Mouse (Mus musculus) adrenal gland, adult 18-20 months (tissue): ENCODE measurements around the gene Col15a1. TPM values are rescaled to one million over a fixed set of nuclear protein-coding genes. Genes with fewer than 3 reads are reported as not detected.

ENCODE experiments used
- DNase-seq, 2 experiments: peaks; one replicate each; pipeline ENCODE4 v3.0.0; 2021 to 2022; ENCODE audit warnings: low spot score in 2 of 2
- total RNA-seq, 2 experiments: library from RNA; stranded (reverse); gene quantifications; 1 replicate in 1 of 2; 2 replicates in 1 of 2; pipeline ENCODE4 v1.2.3; 2021

Col15a1 gene
- total RNA-seq, 2 experiments from 2014 or later: 16.7 to 53.8 TPM

DNA sequence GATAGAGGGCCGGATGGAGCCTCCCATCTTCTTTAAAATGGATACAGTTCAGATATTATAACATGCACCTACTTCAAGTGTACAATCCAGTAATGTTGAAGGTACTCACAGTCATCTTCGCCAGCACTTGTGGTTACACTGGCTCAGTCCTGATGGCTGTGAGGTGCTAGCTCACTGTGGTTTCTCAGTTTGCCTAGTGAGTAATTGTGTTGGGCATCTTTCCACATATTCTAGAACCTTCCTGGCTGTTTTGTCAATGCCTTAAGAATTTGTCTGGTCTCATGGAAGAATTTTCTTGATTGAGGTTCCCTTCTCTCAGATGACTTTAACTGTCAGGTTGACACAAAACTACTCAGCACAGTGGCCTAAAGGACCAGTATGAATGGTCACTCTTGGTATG lies 92.7 kb downstream of the Col15a1 start:
- DNase-seq: no peak

GRCm38 (mm10) chr4:47302610-47303009 lies 94.6 kb downstream of the Col15a1 start:
- no peak for DNase-seq

GRCm38 (mm10) chr4:47303340-47303998 lies 95.5 kb downstream of the Col15a1 start:
- no peak for DNase-seq

GRCm38 (mm10) chr4:47309886-47310625 lies 102.1 kb downstream of the Col15a1 start:
- no peak for DNase-seq

DNA sequence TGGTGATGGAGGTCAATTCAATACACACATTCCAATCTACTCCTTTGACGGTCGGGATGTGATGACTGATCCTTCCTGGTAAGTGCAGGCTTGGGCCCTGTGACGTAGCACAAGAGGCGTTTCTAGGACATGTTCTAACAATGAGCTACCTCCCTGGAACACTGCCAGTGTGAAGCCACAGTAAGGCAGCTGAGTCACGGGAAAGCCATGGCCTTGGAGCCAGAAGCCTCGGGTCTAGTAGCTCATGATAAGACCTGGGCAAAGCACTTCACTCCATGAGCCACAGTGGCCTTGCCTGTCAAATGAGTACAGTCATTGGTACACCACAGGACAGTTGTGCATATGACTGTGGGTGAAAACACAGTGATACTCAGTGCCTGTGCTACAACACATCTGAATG lies 102.9 kb downstream of the Col15a1 start:
- peak; percentile 62 to 83 for DNase-seq

- DNase-seq: no peak
Observed at GRCm38 (mm10) chr4:47311467-47311866, 103.5 kb downstream of the Col15a1 start.

- no peak for DNase-seq
Observed at GRCm38 (mm10) chr4:47311929-47312328, 104.0 kb downstream of the Col15a1 start.

- DNase-seq: no peak
Observed at GRCm38 (mm10) chr4:47312676-47313075, 104.7 kb downstream of the Col15a1 start.

GRCm38 (mm10) chr4:47313710-47314410 lies 105.9 kb downstream of the Col15a1 start:
- no peak for DNase-seq

DNA sequence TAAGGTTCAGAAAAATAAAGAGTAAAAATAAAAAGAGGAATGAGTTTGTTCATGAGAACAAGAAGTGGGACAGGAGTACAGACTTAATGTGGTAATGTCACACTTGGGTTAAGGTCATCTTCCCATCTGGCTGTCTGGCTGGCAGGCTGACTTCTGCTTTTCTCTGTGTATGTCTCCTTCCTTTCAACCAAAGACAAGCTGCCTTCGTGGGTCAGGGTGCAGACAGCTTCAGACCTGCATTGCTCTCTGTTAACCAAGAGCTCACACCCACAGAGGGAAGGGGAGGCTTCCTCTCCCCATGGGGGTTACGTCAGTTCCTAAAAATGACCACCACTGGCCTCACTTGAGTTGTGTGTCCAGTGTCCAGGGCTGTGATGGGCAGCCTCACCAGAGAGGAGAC lies 107.5 kb downstream of the Col15a1 start:
- no peak for DNase-seq

DNA sequence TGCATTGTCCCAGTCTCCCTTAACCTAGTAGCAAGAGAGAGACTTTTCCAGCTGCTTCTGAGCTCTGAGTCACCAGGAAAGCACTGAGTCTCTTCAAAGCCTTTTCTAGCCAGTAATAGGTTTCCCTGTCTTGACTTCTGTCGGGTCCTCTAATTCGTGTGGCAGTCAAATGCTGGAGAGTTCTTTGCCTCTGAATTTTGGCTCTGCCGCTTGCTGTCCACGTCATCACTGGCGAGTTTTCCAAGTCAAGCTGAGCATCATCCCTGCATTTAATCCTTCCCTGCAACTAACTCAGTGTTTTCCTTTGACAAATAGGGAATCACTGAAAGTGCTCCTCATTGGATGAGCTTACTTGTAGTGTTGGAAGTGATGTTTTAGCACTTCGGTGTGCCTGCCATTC lies 108.5 kb downstream of the Col15a1 start:
- DNase-seq: no peak

DNA sequence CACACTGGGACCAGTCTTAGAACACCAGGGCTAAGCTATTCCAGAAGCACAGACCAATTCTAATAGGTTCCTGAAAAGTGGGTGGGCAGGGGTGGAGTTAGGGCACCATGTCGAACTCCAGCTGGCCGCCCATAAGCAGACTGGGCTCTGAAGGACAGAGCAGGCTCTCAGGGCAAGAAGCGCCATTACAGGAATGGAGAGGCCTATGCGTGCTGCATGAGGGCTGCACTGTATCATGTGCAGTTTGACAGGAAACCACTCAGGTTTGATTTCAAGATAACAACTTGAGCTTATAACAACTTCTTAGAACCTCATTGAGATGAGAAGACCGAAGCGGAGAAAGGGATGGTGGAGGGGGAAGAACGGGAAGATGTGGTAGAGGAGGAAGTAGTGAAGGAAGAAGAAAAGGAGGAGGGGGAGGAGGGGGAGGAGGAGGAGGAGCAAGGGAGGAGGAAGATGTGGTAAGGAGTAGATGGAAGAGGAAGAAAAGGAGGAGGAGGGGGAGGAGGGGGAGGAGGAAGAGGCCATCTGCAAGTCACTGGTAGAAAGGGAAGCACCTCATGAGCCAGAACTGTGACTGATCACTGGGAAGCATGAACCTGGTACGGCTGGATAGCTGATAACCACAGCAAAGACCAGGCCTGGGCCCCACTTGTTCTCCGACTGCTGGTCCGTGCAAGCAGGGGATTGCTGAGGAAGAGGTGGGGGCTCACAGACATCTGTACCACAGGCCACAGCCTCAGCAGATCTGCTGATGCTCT lies 111.8 kb downstream of the Col15a1 start:
- DNase-seq: no peak

GRCm38 (mm10) chr4:47322315-47322714 lies 114.4 kb downstream of the Col15a1 start:
- DNase-seq: no peak

DNA sequence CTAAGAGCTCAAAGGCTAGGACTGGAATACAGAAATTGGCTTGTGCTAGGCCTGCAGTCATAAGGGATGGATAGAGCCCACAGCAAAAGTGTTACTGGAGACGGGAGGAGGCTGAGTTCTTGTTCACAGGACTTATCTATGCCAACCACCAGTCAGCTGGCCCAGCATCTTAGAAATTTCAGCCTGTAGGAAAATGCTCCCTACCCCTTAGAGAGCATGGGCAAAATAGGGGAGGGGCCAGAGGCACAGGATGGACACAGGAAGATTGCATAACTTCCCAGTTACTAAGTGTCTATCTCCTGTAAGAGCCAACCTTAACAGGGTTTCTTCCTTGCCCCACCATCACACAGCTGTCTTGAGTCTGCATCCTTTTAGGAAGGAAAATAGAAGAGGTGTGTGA lies 116.2 kb downstream of the Col15a1 start:
- DNase-seq: no peak

GRCm38 (mm10) chr4:47327782-47328181 lies 119.8 kb downstream of the Col15a1 start:
- DNase-seq: no peak

DNA sequence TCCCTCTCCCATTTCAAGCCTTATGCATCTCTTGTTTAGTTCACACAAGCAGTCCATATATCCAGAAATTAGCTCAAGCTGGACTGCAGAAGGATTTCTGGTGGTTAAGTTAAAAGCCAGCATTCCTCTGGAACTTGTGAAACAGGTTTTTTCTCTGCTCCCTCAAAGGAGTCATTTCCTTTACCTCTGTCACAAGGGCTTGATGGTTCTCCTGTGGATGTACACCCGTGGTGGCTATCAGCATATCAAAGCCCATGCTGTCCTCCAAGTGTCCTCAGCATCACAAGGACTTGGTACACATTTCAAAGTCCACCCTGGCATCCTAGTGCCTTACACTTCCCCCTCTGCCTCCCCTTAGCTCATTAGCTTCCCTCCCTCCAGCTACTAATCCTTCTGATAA lies 121.3 kb downstream of the Col15a1 start:
- no peak for DNase-seq

DNA sequence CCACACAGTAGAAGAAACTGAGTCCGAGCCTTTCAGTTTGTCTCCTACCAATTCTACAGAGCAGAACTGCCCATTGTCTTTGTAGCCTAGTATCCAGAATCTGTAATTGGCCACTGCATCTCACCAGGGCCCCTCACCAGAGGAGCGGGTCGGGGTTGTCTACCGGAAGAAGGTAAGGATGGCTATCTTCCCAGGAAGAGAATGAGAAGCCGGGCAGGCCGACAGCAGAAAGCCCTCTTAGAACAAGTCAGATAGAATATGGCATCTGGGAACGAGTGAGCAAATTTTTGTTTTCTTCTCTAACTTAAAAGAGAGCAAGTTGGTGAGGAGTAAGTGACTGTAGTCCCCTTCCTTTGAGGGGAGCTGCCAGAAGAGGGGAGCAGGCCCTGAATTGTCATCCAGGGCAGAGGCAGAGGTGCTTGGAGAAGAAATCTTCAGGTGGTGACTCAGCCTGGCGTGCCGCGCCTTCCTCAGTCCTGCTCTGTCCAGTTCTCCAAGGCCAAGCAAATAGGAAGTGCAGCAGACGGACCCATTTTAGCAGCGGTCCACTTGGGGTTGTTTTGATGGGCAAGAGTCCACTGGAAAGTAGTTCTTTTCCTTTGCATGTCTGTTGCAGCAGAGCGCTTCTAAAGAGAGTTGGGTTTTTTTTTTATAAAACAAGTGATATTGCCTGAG lies 122.6 kb downstream of the Col15a1 start:
- no peak for DNase-seq

- DNase-seq: no peak
Observed at GRCm38 (mm10) chr4:47332812-47333343, 124.9 kb downstream of the Col15a1 start.

DNA sequence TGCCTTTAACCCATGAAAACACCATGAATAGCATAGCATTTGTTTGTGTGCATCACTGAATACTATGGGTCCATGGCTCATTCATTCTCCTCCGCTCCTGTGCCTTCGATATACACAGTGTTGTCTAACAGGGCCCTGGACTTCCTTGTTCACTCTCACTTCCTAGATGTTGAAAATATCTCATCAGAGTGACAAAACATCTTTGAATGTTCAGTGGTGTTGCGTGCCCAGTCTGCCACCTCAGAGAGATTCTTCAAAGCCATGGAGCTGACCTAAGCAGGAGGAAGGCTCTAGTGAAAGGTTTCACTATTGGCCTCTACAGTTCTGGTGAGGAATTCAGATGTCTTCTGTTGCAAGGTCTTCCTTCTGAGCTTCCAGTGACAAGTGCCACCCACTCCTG lies 125.6 kb downstream of the Col15a1 start:
- no peak for DNase-seq

DNA sequence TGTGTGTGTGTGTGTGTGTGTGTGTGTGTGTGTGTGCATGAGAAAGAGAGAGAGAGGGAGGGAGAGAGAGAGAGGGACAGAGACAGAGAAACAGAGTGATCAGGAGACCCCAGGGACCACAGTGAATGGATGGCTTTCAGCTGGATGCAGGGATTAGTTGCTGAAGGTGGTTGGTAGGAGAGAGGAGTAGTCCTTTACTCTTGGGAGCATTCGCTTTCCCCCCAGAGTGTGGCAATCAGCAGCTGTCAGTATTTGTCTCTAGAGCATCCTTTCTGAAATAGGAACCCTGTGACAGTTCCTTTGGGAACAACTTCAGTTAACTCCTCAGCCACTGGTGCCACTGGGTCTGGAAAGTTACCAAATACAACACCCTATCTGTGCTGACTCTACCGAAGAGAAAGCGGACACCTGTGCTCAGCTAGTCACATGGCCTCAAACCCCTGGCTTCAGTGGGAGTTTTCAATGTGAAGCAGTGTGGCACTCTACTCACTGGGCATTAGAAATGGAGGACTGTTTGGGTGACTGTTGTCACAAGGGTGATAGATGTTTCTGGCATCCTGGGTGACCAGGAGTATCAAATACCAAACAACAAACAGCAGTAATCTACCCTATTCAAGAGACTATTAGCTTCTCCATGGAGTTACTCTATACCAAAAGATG lies 129.1 kb downstream of the Col15a1 start:
- no peak for DNase-seq
